Mouse (Mus musculus) midbrain, embryonic 14.5 days (tissue): ENCODE data around the gene Il5. TPM values are rescaled to one million over a fixed set of nuclear protein-coding genes. Genes with fewer than 3 reads are reported as not detected.

Experiments
- ATAC-seq: fragments of 200-750 bp; cut with Nextera tagmentation; 2 replicates; pipeline ENCODE4 v1.8.0; 2017; ENCODE audit warnings: moderate number of reproducible peaks, moderate library complexity; ENCODE audit not compliant: low FRiP score, low TSS enrichment
- DNase-seq: peaks from one replicate; pipeline ENCODE4 v3.0.0-alpha.2; 2015
- H3K27ac ChIP-seq: fragments of 300-500 bp; sonication (generic); replicated peaks from 2 replicates; pipeline ENCODE4 v1.5.1; 2014; ENCODE audit warnings: mild to moderate bottlenecking, low read depth, low read length, moderate library complexity
- H3K27me3 ChIP-seq: fragments of 300-500 bp; sonication (generic); 2 replicates; pipeline ENCODE4 v1.6.1; 2014; ENCODE audit warnings: low read length, control low read depth, mixed read lengths; ENCODE audit not compliant: control insufficient read depth, insufficient read depth
- H3K36me3 ChIP-seq: fragments of 300-500 bp; sonication (generic); 2 replicates; pipeline ENCODE4 v1.6.1; 2014; ENCODE audit warnings: low read length, control low read depth; ENCODE audit not compliant: control insufficient read depth, insufficient read depth
- H3K4me1 ChIP-seq: fragments of 300-500 bp; sonication (generic); 2 replicates; pipeline ENCODE4 v1.6.1; 2014; ENCODE audit warnings: mild to moderate bottlenecking, antibody characterized with exemption, low read length, control low read depth; ENCODE audit not compliant: control insufficient read depth, insufficient read depth
- H3K4me2 ChIP-seq: fragments of 300-500 bp; sonication (generic); 2 replicates; pipeline ENCODE4 v1.6.1; 2014; ENCODE audit warnings: mild to moderate bottlenecking, low read length, moderate library complexity
- H3K4me3 ChIP-seq: fragments of 300-500 bp; sonication (generic); replicated peaks from 2 replicates; pipeline ENCODE4 v1.5.1; 2014; ENCODE audit warnings: low read depth, low read length
- H3K9ac ChIP-seq: fragments of 300-500 bp; sonication (generic); replicated peaks from 2 replicates; pipeline ENCODE4 v1.6.1; 2014; ENCODE audit warnings: mild to moderate bottlenecking, low read length, moderate library complexity
- H3K9me3 ChIP-seq: fragments of 300-500 bp; sonication (generic); 2 replicates; pipeline ENCODE4 v1.6.1; 2016; ENCODE audit warnings: low read length, control low read depth, mixed read lengths; ENCODE audit not compliant: control insufficient read depth
- WGBS: fragments of 180-500 bp; shearing (Covaris S2); extraction: QIAGEN DNeasy Blood & Tissue Kit; methylation state at CpG from one replicate; pipeline ENCODE4 v1.1.7; 2014; 5-methylcytosine and 5-hydroxymethylcytosine counted together
- polyA plus RNA-seq: library from polyadenylated mRNA; unstranded; fragments of >200 nt; fragmentation: Nextera tagmentation; extraction: Ambion mirVana; gene quantifications from 2 replicates; pipeline ENCODE4 v1.2.1, GENCODE M21; 2014

The Il5 gene
- polyA plus RNA-seq, 1 experiment from 2014 or later, result not detected

DNA sequence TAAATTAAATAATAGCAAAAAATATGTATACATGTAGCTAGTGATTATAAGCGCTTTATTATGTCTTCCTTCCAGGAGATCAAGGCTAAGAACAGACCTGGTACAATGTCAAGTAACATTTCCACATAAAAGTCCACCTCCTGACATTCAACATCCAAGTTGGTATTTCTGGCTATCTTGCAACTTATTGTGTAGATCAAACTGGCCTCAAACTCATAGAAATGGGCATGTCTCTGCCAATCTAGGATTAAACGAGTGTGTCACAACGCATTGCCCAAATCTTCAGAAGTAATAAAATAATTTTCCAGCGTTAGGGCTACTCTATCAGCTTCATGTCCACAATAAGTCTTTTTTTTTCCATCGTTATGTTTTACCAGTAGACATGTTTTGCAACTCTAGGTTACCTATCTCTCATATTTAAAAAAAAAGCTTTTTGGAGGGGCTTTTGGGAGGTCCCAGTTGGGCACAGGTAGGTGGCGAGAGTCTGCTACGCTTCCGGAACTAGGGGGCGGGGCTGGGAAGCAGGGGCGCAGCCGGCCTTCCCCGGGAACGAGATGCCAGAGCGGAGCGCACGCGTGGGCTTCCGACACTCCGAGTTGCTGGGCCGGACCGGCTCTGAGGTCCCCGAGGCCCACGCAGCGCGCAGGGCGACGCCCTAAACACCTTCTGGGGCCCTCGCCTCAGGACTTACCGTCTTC, 14.2 kb upstream of the Il5 start:
- Histone ChIP-seq H3K9ac (peak overlapping the region; percentile 41; the same call in 1 of the 2 replicates), H3K4me3 (peak overlapping the region; percentile 57), H3K4me2 (peak overlapping the region; percentile 92), H3K36me3 (no peaks in the 10 kb centered on the region), H3K4me1 (peaks cover 6% of the 10 kb centered on the region; the same call in 1 of the 2 replicates), H3K9me3 (no peaks in the 10 kb centered on the region), H3K27ac (0 out of 2 replicates have a peak overlapping the region, but pooled peaks have one; percentile 10), H3K27me3 (no peaks in the 10 kb centered on the region)
- DNase-seq, result peak; percentile 73
- WGBS, result 8% methylated on average over 29 of the region's 29 CpGs
- ATAC-seq, result 0 out of 2 replicates have a peak, but pooled peaks have one; percentile 27

DNA sequence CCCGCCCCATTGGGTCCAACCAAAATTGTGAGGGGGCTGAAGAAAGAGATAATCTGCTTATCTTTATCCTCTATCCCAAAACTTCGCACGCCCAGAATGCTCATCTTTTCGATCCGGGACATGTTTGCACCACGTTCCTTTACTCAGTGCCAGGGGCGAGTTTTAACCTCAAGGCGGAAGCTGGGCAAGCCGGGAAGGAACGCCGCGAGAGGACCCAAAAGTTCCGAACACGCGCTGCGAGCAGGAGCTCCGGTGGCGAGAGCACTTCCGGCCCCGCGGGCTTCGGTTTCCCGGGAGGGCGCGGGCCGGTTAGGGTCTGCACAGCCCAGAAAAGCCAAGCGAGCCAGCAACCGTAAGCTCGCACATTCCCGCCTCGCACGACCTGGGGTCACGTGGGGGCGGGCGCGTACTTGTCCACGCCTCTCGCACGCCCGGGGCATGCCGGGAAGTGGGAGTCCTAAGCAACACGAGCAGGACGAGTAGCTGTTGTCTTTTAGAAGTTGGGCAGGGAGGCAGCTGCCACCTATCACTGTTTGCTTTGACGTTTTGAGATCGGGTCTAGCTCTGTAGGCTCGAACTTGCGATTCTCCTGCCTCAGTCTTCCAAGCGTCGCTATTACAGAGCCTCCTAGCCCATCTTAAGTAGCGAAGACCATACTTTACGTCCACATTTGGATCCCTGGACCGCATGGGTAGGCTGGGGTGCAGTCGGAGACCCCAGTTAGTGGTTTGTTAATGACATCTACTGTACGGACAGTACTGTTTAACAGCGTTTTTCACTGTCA, 13.5 kb upstream of the Il5 start, which contains the start of gene Rad50:
TSS of gene Rad50 (minus strand) at position 386 of the 784 bp plus-strand sequence.
- Histone ChIP-seq H3K27me3 (no peaks in the 10 kb centered on the region), H3K4me3 (peak within 1 kb of the TSS; percentile 57), H3K4me2 (peak within 1 kb of the TSS; percentile 92), H3K9ac (peak within 1 kb of the TSS; percentile 41; the same call in 1 of the 2 replicates), H3K4me1 (peaks cover 6% of the 10 kb centered on the region; the same call in 1 of the 2 replicates), H3K27ac (peak within 1 kb of the TSS; percentile 10; the same call in 1 of the 2 replicates), H3K9me3 (no peaks in the 10 kb centered on the region), H3K36me3 (no peaks in the 10 kb centered on the region)
- peak; percentile 93 for DNase-seq
- peak; percentile 93 for ATAC-seq
- 5% methylated on average over 55 of the region's 55 CpGs for WGBS

DNA sequence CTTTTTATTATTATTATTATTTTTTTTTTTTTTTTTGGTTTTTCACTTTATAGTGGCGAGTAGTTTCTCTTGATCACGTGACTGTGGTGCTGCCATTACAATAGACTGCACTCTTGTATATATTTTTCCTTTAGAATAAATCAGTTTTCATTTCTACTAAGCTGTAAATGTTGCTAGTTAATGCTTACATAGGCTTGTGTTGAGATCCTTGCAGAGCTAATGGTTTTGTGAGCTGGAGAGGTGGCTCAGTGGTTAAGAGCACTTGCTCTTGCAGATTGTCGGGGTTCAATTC, 12.9 kb upstream of the Il5 start:
- Histone ChIP-seq H3K4me3 (peak overlapping the region; percentile 57; the same call in 1 of the 2 replicates), H3K27me3 (no peaks in the 10 kb centered on the region), H3K9me3 (no peaks in the 10 kb centered on the region), H3K9ac (no peak overlapping the region), H3K4me2 (peak overlapping the region; percentile 92), H3K36me3 (no peaks in the 10 kb centered on the region), H3K4me1 (peaks cover 6% of the 10 kb centered on the region; the same call in 1 of the 2 replicates), H3K27ac (no peak overlapping the region)
- DNase-seq (no peak), ATAC-seq (no peak)
- 83% methylated on average over 3 of the region's 3 CpGs for WGBS

DNA sequence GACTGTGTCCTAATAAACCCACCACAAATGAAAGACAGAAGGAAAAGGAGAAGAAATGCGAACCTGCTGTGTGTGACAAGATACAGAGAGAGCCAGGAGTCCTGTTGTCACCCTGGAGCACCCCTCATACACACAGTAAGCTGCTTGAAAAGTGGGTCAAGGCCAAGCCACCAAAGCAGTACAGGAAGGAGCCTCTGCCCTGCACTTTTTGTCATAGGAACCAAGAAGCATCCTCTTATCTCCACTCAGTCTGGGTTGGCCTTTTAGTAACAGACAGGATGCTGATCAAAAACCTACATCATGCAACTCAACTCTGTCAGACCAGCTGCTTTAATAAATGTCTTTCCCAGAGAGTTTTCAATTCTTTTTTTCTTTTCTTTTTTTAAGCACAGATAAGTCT, 893 bp upstream of the Il5 start:
- WGBS, result 82% methylated on average over 1 of the region's 1 CpGs
- no peaks in the 10 kb centered on the region for H3K4me1 ChIP-seq
- H3K9ac ChIP-seq, result no peak overlapping the region
- H3K4me2 ChIP-seq, result no peak overlapping the region
- H3K27me3 ChIP-seq, result no peaks in the 10 kb centered on the region
- no peak overlapping the region for H3K27ac ChIP-seq
- no peak for DNase-seq
- no peaks in the 10 kb centered on the region for H3K36me3 ChIP-seq
- H3K4me3 ChIP-seq, result no peak overlapping the region
- ATAC-seq, result no peak
- H3K9me3 ChIP-seq, result no peaks in the 10 kb centered on the region

DNA sequence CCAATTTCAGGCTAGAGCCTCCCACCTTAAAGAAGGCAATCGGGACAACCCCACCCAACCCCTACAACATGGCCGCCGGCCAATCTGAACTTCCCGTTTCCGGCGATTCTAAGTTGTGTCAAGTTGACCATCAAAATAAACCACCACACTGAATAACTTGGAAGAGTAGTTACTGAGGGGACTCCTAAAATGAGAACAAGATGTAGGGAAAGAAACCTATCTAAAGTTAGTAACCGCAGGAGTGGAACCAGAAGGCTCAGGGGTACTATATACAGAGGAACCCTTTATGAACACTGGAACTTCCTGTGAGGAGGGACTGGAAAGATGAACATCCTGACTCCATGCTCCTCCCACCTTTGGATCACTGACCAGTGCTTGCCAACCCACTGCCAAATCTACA, 10.9 kb downstream of the Il5 start:
- Histone ChIP-seq H3K9ac (no peak overlapping the region), H3K36me3 (no peaks in the 10 kb centered on the region), H3K27ac (no peak overlapping the region), H3K4me1 (no peaks in the 10 kb centered on the region), H3K4me2 (no peak overlapping the region), H3K9me3 (no peaks in the 10 kb centered on the region), H3K4me3 (no peak overlapping the region), H3K27me3 (no peaks in the 10 kb centered on the region)
- DNase-seq, result no peak
- WGBS, result 97% methylated on average over 7 of the region's 7 CpGs
- ATAC-seq, result no peak

DNA sequence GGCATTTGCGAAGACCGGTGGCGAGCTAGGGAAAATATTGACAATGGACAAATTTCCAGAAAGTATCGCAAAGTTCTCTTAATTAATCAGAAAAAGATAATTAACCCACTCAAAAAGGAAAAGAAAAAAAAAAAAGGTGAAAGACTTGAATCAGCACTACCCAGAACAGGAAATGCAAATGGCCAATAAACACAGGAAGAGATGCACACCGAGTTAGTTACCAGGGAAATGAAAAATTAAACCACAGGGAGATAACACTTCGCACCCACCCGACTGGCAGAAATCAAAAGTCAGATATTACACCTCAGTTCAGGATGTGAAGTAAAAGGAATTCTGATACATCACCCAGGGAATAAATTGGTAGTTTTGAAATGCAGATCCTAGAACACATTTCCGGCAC, 11.7 kb downstream of the Il5 start:
- no peaks in the 10 kb centered on the region for H3K36me3 ChIP-seq
- no peak overlapping the region for H3K4me2 ChIP-seq
- H3K27me3 ChIP-seq, result no peaks in the 10 kb centered on the region
- DNase-seq (no peak), ATAC-seq (no peak)
- H3K9ac ChIP-seq, result no peak overlapping the region
- no peak overlapping the region for H3K4me3 ChIP-seq
- no peaks in the 10 kb centered on the region for H3K9me3 ChIP-seq
- 95% methylated on average over 8 of the region's 8 CpGs for WGBS
- H3K4me1 ChIP-seq, result no peaks in the 10 kb centered on the region
- H3K27ac ChIP-seq, result no peak overlapping the region

DNA sequence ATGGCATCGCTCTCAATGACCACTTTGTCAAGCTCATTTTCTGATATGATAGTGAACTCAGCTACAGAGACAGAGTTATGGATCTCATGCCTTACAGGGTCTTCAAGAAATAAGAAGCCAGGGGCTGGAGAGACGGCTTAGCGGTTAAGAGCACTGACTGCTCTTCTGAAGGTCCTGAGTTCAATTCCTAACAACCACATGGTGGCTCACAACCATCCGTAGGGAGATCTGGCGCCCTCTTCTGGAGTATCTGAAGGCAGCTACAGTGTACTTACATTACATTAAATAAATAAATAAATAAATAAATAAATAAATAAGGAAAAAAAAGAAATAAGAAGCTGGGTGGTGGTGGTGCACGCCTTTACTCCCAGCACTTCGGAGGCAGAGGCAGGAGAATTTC, 13.2 kb downstream of the Il5 start:
- Histone ChIP-seq H3K27ac (no peak overlapping the region), H3K4me2 (no peak overlapping the region), H3K9ac (no peak overlapping the region), H3K4me1 (no peaks in the 10 kb centered on the region), H3K4me3 (no peak overlapping the region), H3K9me3 (no peaks in the 10 kb centered on the region), H3K27me3 (no peaks in the 10 kb centered on the region), H3K36me3 (no peaks in the 10 kb centered on the region)
- WGBS, result 90% methylated on average over 7 of the region's 7 CpGs
- ATAC-seq, result no peak
- DNase-seq, result peak; percentile 7

DNA sequence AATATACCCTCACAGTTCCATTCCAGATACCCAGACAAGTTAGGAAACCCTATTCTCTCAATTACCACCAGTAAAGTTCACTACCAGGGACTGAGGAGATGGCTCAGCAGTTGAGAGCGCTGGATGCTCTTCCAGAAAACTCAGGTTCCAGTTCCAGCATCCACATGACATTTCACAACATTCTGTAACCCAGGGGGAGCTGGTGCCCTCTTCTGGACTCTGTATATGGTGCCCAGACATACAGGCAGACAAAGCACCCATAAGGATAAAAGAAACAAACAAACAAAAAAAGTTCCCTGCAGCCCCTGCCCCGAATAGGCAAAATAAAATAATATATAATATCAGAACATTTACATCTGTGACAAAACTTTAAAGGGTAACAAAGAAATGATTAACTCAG, 13.8 kb downstream of the Il5 start:
- DNase-seq (no peak), ATAC-seq (no peak)
- Histone ChIP-seq H3K4me3 (no peak overlapping the region), H3K27ac (no peak overlapping the region), H3K36me3 (no peaks in the 10 kb centered on the region), H3K9ac (no peak overlapping the region), H3K9me3 (no peaks in the 10 kb centered on the region), H3K4me1 (no peaks in the 10 kb centered on the region), H3K27me3 (no peaks in the 10 kb centered on the region), H3K4me2 (no peak overlapping the region)
- WGBS, result 85% methylated on average over 2 of the region's 2 CpGs
